Mouse (Mus musculus) neutrophil, adult 65 days (primary cell): ENCODE results near the gene Ppif. TPM values are rescaled to one million over a fixed set of nuclear protein-coding genes. Genes with fewer than 3 reads are reported as not detected.

Experiments
- total RNA-seq: library from RNA; stranded (reverse); gene quantifications from 2 replicates; pipeline ENCODE4 v1.2.4, GENCODE M21; 2023

Gene Ppif
- total RNA-seq: 11.5 and 13.0 TPM in 2 replicates

GRCm38 (mm10) chr14:25693888-25694568 is at the start of gene Ppif:
Gene Ppif (plus strand): TSS chr14:25694154.

Other genes starting within 250 kb of the Ppif start
- 64.9 and 71.8 TPM in 2 replicates for gene Zmiz1, start 235.0 kb upstream of the Ppif start, total RNA-seq
- 7.4 and 8.9 TPM in 2 replicates for gene Zcchc24, start 74.9 kb downstream of the Ppif start, total RNA-seq
- 442 and 511 TPM in 2 replicates for gene Anxa11, start 148.0 kb downstream of the Ppif start, total RNA-seq
- not detected in 2 replicates for gene Plac9a, start 208.9 kb downstream of the Ppif start, total RNA-seq
- gene Tmem254a, start 233.5 kb downstream of the Ppif start, total RNA-seq: 1.2 and 4.0 TPM in 2 replicates
- gene Cphx1, start 244.2 kb downstream of the Ppif start, total RNA-seq: not detected in 2 replicates